Mouse (Mus musculus) intestine, postnatal 0 days (tissue): ENCODE data around the gene Padi3. TPM values are rescaled to one million over a fixed set of nuclear protein-coding genes. Genes with fewer than 3 reads are reported as not detected.

ENCODE experiments used
- ATAC-seq: fragments of 200-750 bp; cut with Nextera tagmentation; 2 replicates; pipeline ENCODE4 v1.8.0; 2017; ENCODE audit warnings: mild to moderate bottlenecking, moderate TSS enrichment, moderate library complexity
- H3K27ac ChIP-seq: fragments of 300-500 bp; sonication (generic); 2 replicates; pipeline ENCODE4 v1.5.1; 2014; ENCODE audit warnings: mild to moderate bottlenecking, low read depth, low read length, moderate library complexity
- H3K27me3 ChIP-seq: fragments of 300-500 bp; sonication (generic); replicated peaks from 2 replicates; pipeline ENCODE4 v1.6.1; 2014; ENCODE audit warnings: low read length, mixed read lengths; ENCODE audit not compliant: control insufficient read depth, insufficient read depth
- H3K36me3 ChIP-seq: fragments of 300-500 bp; sonication (generic); 2 replicates; pipeline ENCODE4 v1.6.1; 2014; ENCODE audit warnings: mild to moderate bottlenecking, moderate library complexity; ENCODE audit not compliant: control insufficient read depth, insufficient read depth
- H3K4me1 ChIP-seq: fragments of 300-500 bp; sonication (generic); replicated peaks from 2 replicates; pipeline ENCODE4 v1.6.1; 2014; ENCODE audit warnings: antibody characterized with exemption, low read length, mixed read lengths; ENCODE audit not compliant: control insufficient read depth, insufficient read depth
- H3K4me2 ChIP-seq: fragments of 300-500 bp; sonication (generic); replicated peaks from 2 replicates; pipeline ENCODE4 v1.6.1; 2014; ENCODE audit warnings: low read depth, mild to moderate bottlenecking, moderate library complexity
- H3K4me3 ChIP-seq: fragments of 300-500 bp; sonication (generic); 2 replicates; pipeline ENCODE4 v1.5.1; 2014; ENCODE audit warnings: low read depth, low read length
- H3K9ac ChIP-seq: fragments of 300-500 bp; sonication (generic); 2 replicates; pipeline ENCODE4 v1.6.1; 2014; ENCODE audit warnings: mild to moderate bottlenecking, low read depth, low read length
- H3K9me3 ChIP-seq: fragments of 300-500 bp; sonication (generic); 2 replicates; pipeline ENCODE4 v1.6.1; 2016; ENCODE audit warnings: mixed run types; ENCODE audit not compliant: control insufficient read depth
- CTCF ChIP-seq: sonication (generic); IDR thresholded peaks from 2 replicates; pipeline ENCODE4 v1.5.1; 2016; ENCODE audit warnings: low read depth, mild to moderate bottlenecking, control low read depth, antibody characterized with exemption, moderate library complexity
- WGBS: fragments of 180-500 bp; shearing (Covaris S2); extraction: QIAGEN DNeasy Blood & Tissue Kit; methylation state at CpG from one replicate; pipeline ENCODE4 v1.1.7; 2014; 5-methylcytosine and 5-hydroxymethylcytosine counted together
- polyA plus RNA-seq: library from polyadenylated mRNA; unstranded; fragments of >200 nt; fragmentation: Nextera tagmentation; extraction: Ambion mirVana; gene quantifications from 2 replicates; pipeline ENCODE4 v1.2.1, GENCODE M21; 2015

Gene Padi3
- polyA plus RNA-seq, 1 experiment from 2014 or later, result 0.83 TPM

- H3K4me2 ChIP-seq, result no peak overlapping the region
- no peaks in the 10 kb centered on the region for H3K9me3 ChIP-seq
- TF ChIP-seq CTCF, result peak; percentile 98
- H3K4me1 ChIP-seq, result no peaks in the 10 kb centered on the region; the same call in 1 of the 2 replicates
- H3K27ac ChIP-seq, result no peak overlapping the region
- no peak overlapping the region for H3K4me3 ChIP-seq
- ATAC-seq, result no peak
- no peak overlapping the region for H3K9ac ChIP-seq
- no peaks in the 10 kb centered on the region for H3K36me3 ChIP-seq
- 58% methylated on average over 6 of the region's 6 CpGs for WGBS
- H3K27me3 ChIP-seq, result no peaks in the 10 kb centered on the region
Measured at GRCm38 (mm10) chr4:140788983-140789382, 21.5 kb downstream of the Padi3 start.

- Histone ChIP-seq H3K27me3 (no peaks in the 10 kb centered on the region), H3K9me3 (no peaks in the 10 kb centered on the region), H3K4me1 (no peaks in the 10 kb centered on the region; the same call in 1 of the 2 replicates), H3K9ac (no peak overlapping the region), H3K4me3 (no peak overlapping the region), H3K27ac (no peak overlapping the region), H3K4me2 (no peak overlapping the region), H3K36me3 (no peaks in the 10 kb centered on the region)
- ATAC-seq, result no peak
- WGBS, result 88% methylated on average over 6 of the region's 6 CpGs
- no peak for TF ChIP-seq CTCF
Measured at GRCm38 (mm10) chr4:140788264-140788663, 22.2 kb downstream of the Padi3 start.

- Histone ChIP-seq H3K4me1 (no peaks in the 10 kb centered on the region; the same call in 1 of the 2 replicates), H3K36me3 (no peaks in the 10 kb centered on the region), H3K4me2 (no peak overlapping the region), H3K9me3 (no peaks in the 10 kb centered on the region), H3K27me3 (no peaks in the 10 kb centered on the region), H3K9ac (no peak overlapping the region), H3K27ac (no peak overlapping the region), H3K4me3 (no peak overlapping the region)
- no peak for ATAC-seq
- 61% methylated on average over 4 of the region's 4 CpGs for WGBS
- no peak for TF ChIP-seq CTCF
Measured at GRCm38 (mm10) chr4:140787414-140787813, 23.0 kb downstream of the Padi3 start.

GRCm38 (mm10) chr4:140785217-140785616, 25.2 kb downstream of the Padi3 start:
- Histone ChIP-seq H3K4me2 (no peak overlapping the region), H3K4me1 (no peaks in the 10 kb centered on the region; the same call in 1 of the 2 replicates), H3K27ac (no peak overlapping the region), H3K9me3 (no peaks in the 10 kb centered on the region), H3K9ac (no peak overlapping the region), H3K36me3 (no peaks in the 10 kb centered on the region), H3K27me3 (no peaks in the 10 kb centered on the region), H3K4me3 (no peak overlapping the region)
- ATAC-seq, result no peak
- no peak for TF ChIP-seq CTCF
- WGBS, result 86% methylated on average over 5 of the region's 5 CpGs

GRCm38 (mm10) chr4:140784292-140784945, 26.0 kb downstream of the Padi3 start:
- H3K36me3 ChIP-seq, result no peaks in the 10 kb centered on the region
- no peak overlapping the region for H3K4me3 ChIP-seq
- ATAC-seq, result no peak
- WGBS, result 95% methylated on average over 9 of the region's 9 CpGs
- H3K4me1 ChIP-seq, result no peaks in the 10 kb centered on the region; the same call in 1 of the 2 replicates
- no peaks in the 10 kb centered on the region for H3K9me3 ChIP-seq
- H3K4me2 ChIP-seq, result no peak overlapping the region
- H3K9ac ChIP-seq, result no peak overlapping the region
- no peak overlapping the region for H3K27ac ChIP-seq
- H3K27me3 ChIP-seq, result no peaks in the 10 kb centered on the region
- TF ChIP-seq CTCF, result no peak

GRCm38 (mm10) chr4:140782821-140783220, 27.6 kb downstream of the Padi3 start:
- no peaks in the 10 kb centered on the region for H3K4me1 ChIP-seq
- no peak for TF ChIP-seq CTCF
- no peak overlapping the region for H3K27ac ChIP-seq
- H3K27me3 ChIP-seq, result no peaks in the 10 kb centered on the region
- no peak overlapping the region for H3K4me2 ChIP-seq
- H3K9ac ChIP-seq, result no peak overlapping the region
- no peaks in the 10 kb centered on the region for H3K9me3 ChIP-seq
- H3K36me3 ChIP-seq, result no peaks in the 10 kb centered on the region
- H3K4me3 ChIP-seq, result no peak overlapping the region
- WGBS, result 85% methylated on average over 9 of the region's 9 CpGs
- ATAC-seq, result no peak
